Mouse (Mus musculus) lung, embryonic 15.5 days (tissue): ENCODE measurements around the gene Efcab12. TPM values are rescaled to one million over a fixed set of nuclear protein-coding genes. Genes with fewer than 3 reads are reported as not detected.

ENCODE experiments used
- microRNA-seq: library from miRNA; unstranded; fragments of <30 nt; microRNA quantifications from one replicate; pipeline ENCODE4, GENCODE M21; 2016
- polyA plus RNA-seq: library from polyadenylated mRNA; unstranded; fragments of >200 nt; fragmentation: Nextera tagmentation; extraction: Ambion mirVana; gene quantifications from 2 replicates; pipeline ENCODE4 v1.2.1, GENCODE M21; 2015

The Efcab12 gene
- polyA plus RNA-seq, 1 experiment from 2014 or later: 1.2 TPM

Small RNAs within 50 kb of the gene (microRNA-seq; reads per million reads assigned to microRNA genes)
- gene Mir7660: 0.56 reads per million

Other genes starting within 250 kb of the Efcab12 start
- 0.19 and 0.25 TPM in 2 replicates for gene Mkrn2os, start 245.8 kb downstream of the Efcab12 start, polyA plus RNA-seq
- 27.1 and 29.0 TPM in 2 replicates for gene Mkrn2, start 236.5 kb downstream of the Efcab12 start, polyA plus RNA-seq
- 81.9 and 90.6 TPM in 2 replicates for gene Raf1, start 161.8 kb downstream of the Efcab12 start, polyA plus RNA-seq
- 2.6 and 3.1 TPM in 2 replicates for gene Tmem40, start 76.0 kb downstream of the Efcab12 start, polyA plus RNA-seq
- 32.0 and 32.1 TPM in 2 replicates for gene Cand2, start 63.9 kb downstream of the Efcab12 start, polyA plus RNA-seq
- 2,081 and 2,182 TPM in 2 replicates for gene Rpl32, start 29.7 kb downstream of the Efcab12 start, polyA plus RNA-seq
- gene Mbd4, start 15.0 kb upstream of the Efcab12 start, polyA plus RNA-seq: 21.0 and 22.6 TPM in 2 replicates
- gene Ift122, start 15.1 kb upstream of the Efcab12 start, polyA plus RNA-seq: 21.9 and 24.6 TPM in 2 replicates
- 0.20 and 0.35 TPM in 2 replicates for gene Rho, start 93.3 kb upstream of the Efcab12 start, polyA plus RNA-seq
- not detected in 2 replicates for gene H1foo, start 106.5 kb upstream of the Efcab12 start, polyA plus RNA-seq
- 49.2 and 53.5 TPM in 2 replicates for gene Plxnd1, start 156.6 kb upstream of the Efcab12 start, polyA plus RNA-seq